Mouse (Mus musculus) left cerebral cortex, adult 18-20 months (tissue): ENCODE measurements around the gene Dhx33. TPM values are rescaled to one million over a fixed set of nuclear protein-coding genes. Genes with fewer than 3 reads are reported as not detected.

Source experiments
- DNase-seq, 2 experiments: peaks; one replicate each; pipeline ENCODE4 v3.0.0; 2021 to 2022; ENCODE audit warnings: low spot score in 2 of 2, mixed read lengths in 1 of 2
- long read RNA-seq, 2 experiments: library from polyadenylated mRNA; stranded (forward); transcript quantifications; one replicate each; pipeline ENCODE4 v2.0.0; 2021
- total RNA-seq, 2 experiments: library from RNA; stranded (reverse); gene quantifications; 2 replicates each; pipeline ENCODE4 v1.2.3; 2021

The Dhx33 gene
- 10 to 100 TPM; 25.9 to 27.0 TPM for total RNA-seq
- long read RNA-seq, experiment 1, full-length matches to known transcripts: 13 of 31 reads
- long read RNA-seq, experiment 1, partial matches to known transcripts: 7 of 31 reads
- long read RNA-seq, experiment 1, other reads (novel, unspliced or antisense): 11 of 31 reads
- long read RNA-seq, experiment 2, full-length matches to known transcripts: 6 of 11 reads
- long read RNA-seq, experiment 2, partial matches to known transcripts: 4 of 11 reads
- long read RNA-seq, experiment 2, other reads (novel, unspliced or antisense): 1 of 11 reads

GRCm38 (mm10) chr11:71004316-71004773 is at the start of gene Dhx33:
Gene Dhx33 (minus strand): TSS chr11:71004437.
- DNase-seq: peak; percentile 96 to 98

- peak in 1 of 2 experiments; percentile 12 for DNase-seq
Observed at GRCm38 (mm10) chr11:71052554-71052953, 48.3 kb upstream of the Dhx33 start.

GRCm38 (mm10) chr11:71039526-71040298 is 35.5 kb upstream of the Dhx33 start:
- DNase-seq: no peak

GRCm38 (mm10) chr11:71033163-71033761 is 29.0 kb upstream of the Dhx33 start, which contains the start of gene 6330403K07Rik:
Gene 6330403K07Rik (minus strand): TSS chr11:71033513.
- peak; percentile 61 to 73 for DNase-seq

GRCm38 (mm10) chr11:71032491-71033162 is 28.4 kb upstream of the Dhx33 start:
- peak; percentile 41 to 59 for DNase-seq

GRCm38 (mm10) chr11:71032070-71032469 is 27.8 kb upstream of the Dhx33 start:
- DNase-seq: no peak

- no peak for DNase-seq
Observed at GRCm38 (mm10) chr11:71029403-71030118, 25.3 kb upstream of the Dhx33 start.

- DNase-seq: no peak
Observed at GRCm38 (mm10) chr11:71028280-71028679, 24.0 kb upstream of the Dhx33 start.

GRCm38 (mm10) chr11:71019201-71020068 is 15.2 kb upstream of the Dhx33 start, which contains the start of the genes Mis12 and Derl2:
Gene Mis12 (plus strand): TSS chr11:71019611.
Gene Derl2 (minus strand): TSS chr11:71019841.
- peak; percentile 97 to 98 for DNase-seq

- DNase-seq: peak in 1 of 2 experiments; percentile 6
Observed at GRCm38 (mm10) chr11:71018416-71019200, 14.4 kb upstream of the Dhx33 start.

GRCm38 (mm10) chr11:71017051-71017450 is 12.8 kb upstream of the Dhx33 start:
- no peak for DNase-seq

- DNase-seq: no peak
Observed at GRCm38 (mm10) chr11:71012743-71013142, 8.5 kb upstream of the Dhx33 start.

GRCm38 (mm10) chr11:71008321-71008720 is 4.1 kb upstream of the Dhx33 start:
- DNase-seq: no peak

- no peak for DNase-seq
Observed at GRCm38 (mm10) chr11:71007831-71008230, 3.6 kb upstream of the Dhx33 start.

- no peak for DNase-seq
Observed at GRCm38 (mm10) chr11:71007026-71007425, 2.8 kb upstream of the Dhx33 start.

- DNase-seq: no peak
Observed at GRCm38 (mm10) chr11:71005046-71005445, 809 bp upstream of the Dhx33 start.

- no peak for DNase-seq
Observed at GRCm38 (mm10) chr11:71003611-71004315, 474 bp downstream of the Dhx33 start.

- DNase-seq: peak; percentile 32 to 45
Observed at GRCm38 (mm10) chr11:71001167-71001566, 3.1 kb downstream of the Dhx33 start.
